Mouse (Mus musculus): Measurements from ENCODE around the gene Fam149b.

Gene Fam149b

DNA sequence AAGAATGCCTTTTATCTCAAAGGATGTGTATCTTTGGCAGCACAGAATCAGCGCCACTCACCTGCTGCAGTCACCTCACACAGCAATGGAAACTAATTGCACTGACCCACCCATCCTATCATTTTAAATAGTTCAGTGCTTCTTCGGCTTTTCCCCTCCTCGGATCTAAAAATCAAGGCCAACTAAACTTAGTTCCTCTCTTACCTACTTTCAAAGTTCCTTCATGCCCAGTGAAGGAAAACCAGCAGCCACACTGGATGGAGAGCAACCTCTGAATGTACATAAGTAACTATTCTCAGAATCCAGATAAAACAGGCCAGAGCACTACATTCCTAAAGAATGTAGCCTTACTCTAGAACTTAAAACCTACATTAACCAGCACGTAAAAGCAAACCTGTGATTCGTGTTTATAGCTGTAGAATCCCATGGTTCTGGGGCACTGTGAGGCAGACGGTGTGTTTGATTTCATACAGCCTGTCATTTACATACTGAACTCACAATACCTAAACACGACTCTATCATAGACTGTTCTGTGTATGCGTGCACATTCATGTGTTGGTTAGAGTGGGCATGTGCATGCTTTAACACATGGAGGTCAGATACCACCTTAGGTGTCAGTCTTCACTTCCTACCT lies 41.6 kb downstream of the Fam149b start:
- DNase-seq (ENCODE audit: low spot score in 2 of 2), result no peak

DNA sequence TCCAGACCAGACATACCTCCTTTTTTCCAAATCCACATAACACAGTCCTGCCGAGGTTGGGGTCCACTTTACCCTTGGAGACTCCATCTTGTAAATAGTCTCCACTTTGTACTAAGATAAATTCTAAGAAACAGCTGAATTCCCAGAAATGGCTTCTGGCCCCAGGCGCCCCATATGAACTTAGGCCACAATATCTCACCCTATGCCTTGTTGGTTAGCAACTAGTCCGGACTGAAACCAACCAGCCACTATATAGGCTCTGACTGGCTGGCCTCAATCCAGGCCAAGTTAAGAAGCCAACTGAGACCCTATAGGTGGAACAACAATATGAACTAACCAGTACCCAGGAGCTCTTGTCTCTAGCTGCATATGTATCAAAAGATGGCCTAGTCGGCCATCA lies 44.4 kb downstream of the Fam149b start:
- DNase-seq (ENCODE audit: low spot score in 2 of 2), result no peak

DNA sequence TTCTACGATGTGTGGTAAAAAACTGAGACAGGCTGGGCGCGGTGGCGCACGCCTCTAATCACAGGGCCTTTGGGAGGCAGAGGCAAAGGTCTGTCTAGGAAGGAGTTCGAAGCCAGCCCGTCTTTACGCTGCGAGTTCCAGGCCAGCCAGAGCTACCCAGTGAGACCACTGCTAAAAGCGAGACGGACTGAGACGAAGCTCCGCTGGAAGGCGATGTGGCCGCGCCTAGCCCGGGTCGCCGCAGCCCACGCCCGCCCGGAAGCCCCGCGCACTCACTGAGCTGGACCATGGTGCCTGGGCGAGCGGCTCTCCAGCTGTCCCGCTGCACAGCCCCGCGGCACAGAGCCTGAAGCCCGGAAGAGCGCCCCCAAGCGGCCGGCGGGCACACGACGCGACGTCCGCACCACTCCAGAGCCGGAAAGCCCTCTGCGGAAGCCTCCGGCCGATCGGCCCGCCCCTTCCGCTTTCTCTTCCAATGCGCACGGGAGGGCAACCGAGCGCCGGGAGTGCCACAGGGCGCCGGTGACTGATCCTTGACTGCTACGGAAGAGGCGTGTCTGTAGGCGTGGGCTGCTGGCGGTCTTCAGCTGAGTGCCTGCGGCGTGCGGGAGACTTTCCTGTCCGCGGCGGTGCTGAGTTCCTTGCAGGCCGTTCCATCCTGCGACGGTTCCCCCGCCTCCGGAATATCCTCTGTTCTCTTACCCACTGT lies 45.4 kb downstream of the Fam149b start, which contains the start of gene Mrps16:
TSS of gene Mrps16 (minus strand) at position 430 of the 709 bp plus-strand sequence.
- peak; percentile 92 to 93 for DNase-seq (ENCODE audit: low spot score in 2 of 2)

DNA sequence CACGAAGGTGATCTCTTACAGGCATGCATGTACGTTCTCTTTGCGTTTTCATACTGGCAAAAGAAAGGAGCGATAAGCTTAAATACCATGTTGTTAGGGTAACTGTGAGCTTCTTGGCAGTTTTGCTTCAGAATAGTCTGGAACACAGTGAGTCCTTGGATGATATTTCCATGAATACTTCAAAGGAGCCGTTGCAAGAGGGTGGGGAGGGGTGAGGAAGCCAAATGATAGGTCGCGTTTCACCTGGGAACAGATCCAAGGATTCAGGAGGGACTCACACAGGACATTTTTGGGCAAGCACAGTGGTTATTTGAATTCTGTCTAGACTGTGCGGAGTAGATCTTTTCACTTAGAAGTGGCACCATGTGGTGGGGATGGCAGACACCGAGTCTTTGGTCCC lies 49.3 kb downstream of the Fam149b start:
- DNase-seq (ENCODE audit: low spot score in 2 of 2), result no peak

DNA sequence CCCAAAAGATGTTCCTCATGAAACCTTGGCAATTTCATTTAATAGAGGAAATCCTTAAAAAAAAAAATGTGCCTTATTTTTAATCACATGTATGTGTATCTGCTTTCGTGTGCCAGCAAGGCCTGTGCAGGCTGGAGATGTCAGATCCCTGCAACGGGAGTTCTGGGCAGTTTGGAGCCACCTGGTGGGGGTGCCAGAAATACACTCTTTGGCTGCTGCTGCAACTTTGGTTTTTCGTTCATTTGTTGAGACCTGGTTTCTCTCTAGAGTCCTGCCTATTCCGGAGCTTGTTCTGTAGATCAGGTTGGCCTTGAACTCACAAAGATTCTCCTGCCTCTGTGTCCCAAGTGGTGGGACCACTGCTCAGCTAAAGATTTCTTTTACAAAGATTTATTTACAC lies 50.9 kb downstream of the Fam149b start:
- DNase-seq (ENCODE audit: low spot score in 2 of 2), result no peak

DNA sequence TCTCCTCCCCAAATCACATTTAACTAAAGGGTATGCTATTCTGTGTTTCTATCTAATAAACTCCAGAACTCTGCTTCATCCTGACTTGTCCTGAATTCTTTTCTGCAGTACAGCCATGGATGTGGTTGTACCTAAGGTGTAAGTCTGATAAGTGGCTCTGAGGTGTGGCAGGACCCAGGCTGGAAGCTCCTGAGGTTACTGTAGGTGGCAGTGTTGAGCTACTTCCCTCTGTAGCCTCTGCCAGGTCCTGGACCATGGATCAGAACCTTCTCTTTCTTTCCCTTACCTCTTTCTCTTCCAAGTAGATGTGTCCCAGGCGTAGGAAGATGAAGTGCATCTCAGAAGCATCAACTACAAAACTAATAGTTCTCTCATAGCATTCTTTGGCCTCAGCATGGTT lies 52.1 kb downstream of the Fam149b start:
- DNase-seq (ENCODE audit: low spot score in 2 of 2), result no peak

DNA sequence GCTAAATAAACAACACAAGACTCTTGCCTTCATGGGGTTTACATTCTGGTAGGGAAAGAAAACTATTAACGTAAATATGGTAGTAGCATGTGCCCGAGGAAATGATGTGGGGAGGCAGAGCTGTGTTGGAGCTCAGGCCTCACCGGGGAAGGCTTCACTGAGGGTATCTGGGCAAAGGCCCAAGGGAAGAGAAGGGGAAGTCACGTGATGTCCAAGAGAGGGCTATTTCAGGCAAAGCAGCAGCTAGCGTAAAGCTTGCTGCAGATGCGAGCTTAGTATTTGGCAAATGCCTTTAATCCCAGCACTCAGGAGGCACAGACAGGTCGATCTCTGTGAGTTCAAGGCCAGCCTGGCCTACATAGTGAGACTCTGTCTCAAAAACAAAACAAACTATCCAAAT lies 74.3 kb downstream of the Fam149b start:
- no peak for DNase-seq (ENCODE audit: low spot score in 2 of 2)

DNA sequence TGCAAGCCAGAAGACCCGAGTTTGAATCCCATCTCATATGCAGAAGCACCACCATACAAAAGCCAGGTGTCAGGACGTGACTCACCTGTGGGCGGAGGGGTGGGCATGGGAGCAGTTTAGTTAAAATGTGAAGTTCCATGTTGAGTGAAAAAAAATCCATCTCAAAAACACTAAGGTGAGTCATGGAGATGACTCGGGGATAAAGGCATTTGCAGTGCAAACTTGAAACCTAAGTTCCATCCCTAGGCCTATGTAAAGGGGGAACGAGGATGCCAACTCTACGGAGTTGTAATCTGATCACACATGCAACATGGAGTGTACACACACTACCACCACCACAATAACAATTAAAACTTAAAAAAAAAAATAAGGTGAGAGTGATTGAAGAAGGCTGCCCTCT lies 75.1 kb downstream of the Fam149b start:
- no peak for DNase-seq (ENCODE audit: low spot score in 2 of 2)

DNA sequence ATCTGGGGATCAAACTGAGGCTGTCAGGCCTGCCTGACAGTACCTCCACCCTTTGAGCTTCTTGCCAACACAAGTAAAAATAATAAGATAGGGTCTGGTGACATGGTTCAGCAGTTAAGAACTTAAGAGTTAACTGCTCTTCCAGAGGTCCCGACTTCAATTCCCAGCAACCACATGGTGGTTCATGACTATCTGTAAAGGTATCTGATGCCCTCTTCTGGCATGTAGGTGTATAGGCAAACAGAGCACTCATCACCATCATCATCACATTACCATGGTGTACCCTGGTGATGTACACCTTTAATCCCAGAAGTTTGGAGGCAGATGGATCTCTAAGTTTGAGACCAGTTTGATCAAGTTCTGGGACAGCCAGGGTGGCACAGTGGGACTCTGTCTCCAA lies 80.6 kb downstream of the Fam149b start:
- no peak for DNase-seq (ENCODE audit: low spot score in 2 of 2)

DNA sequence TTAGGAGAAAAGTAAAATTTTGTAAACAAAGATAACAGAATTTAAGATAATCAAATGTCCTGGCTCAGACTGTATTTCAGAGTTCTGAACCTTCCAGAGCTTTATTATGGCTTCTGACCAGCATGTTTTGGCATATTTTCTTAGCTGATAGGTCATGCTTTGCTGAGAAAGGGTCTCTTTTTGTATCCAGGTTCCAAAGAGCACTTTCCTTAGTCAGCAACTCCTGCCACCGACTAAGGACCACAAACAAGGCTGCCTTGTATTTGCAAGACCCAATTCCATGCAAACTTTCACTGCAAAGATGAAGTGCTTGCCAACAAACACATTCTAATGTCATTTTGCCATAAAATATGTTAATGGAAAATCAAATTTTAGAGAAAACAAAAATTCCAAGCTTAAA lies 81.9 kb downstream of the Fam149b start:
- no peak for DNase-seq (ENCODE audit: low spot score in 2 of 2)

DNA sequence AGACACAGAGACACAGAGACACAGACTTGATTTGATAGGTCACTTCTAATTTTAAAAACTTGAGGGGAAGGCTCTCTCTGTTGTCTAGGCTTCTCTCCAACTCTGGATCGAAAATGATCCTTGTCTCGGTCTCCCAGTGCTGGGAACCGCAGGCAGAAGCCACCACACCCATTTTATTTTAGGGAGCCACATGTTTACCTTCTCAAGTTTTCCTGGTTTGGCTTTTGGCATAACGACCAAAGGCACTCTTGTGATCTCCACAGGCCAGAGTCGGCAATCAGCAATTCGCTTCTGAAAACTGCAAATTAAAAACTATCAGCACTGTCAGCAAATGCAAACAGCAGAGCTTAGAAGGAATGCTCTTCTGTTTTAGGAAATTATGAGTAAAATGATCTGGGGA lies 83.8 kb downstream of the Fam149b start:
- no peak for DNase-seq (ENCODE audit: low spot score in 2 of 2)

DNA sequence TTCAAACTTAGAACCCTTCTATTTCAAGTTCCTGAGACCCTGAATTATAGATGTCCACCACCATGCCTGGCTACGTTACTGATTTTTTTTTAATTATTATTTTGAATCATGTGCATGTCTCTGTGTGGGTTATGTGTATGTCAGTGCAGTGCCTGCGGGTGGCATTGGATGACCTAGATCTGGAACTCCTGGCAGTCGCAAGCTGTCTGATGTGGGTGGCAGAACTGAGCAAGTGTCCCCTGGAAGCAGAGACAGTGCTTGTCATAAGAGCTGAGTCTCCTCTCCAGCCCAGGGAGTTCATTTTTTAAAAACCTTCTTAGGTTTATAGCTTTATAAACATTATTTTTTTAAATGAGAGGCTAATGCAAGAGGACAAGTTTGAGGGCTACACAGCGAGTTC lies 84.5 kb downstream of the Fam149b start:
- no peak for DNase-seq (ENCODE audit: low spot score in 2 of 2)
